Mouse (Mus musculus): ENCODE measurements around the gene Slc44a2.

GRCm38 (mm10) chr9:21322211-21322916, 1.9 kb downstream of the Slc44a2 start:
- TF ChIP-seq CTCF (IDR thresholded peaks at IDR 0.05) (no peak), EP300 (IDR thresholded peaks at IDR 0.05) (no peak)

Measured in lung, postnatal 0 days (tissue).